ENCODE assay signal across 9 mouse cellular contexts in the genomic region with DNA sequence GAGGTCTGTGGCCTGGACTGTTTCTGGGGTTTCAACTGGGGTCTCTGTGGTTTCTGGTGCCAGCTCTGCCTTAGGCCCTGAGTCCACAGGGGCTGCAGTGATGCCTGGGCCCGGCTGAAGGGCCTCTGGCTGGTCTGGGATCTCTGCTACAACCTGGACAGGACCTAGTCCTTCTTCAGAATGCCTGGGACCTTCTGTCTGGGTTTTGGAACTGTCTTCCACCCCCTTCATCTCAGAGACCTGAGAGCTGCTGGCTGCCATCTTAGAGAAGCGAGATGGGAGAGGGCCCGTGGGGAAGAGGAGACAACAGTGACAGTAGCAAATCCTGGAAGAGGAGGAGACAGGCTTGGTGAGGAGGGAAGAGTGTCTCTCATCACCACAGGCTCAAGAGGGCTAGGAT. TPM values are rescaled to one million over a fixed set of nuclear protein-coding genes. Genes with fewer than 3 reads are reported as not detected.
A peak's percentile ranks its signal among the peaks of the same experiment; 100 is the strongest.
DNase-seq lines count a peak whose midpoint lies in the region; ATAC-seq and TF ChIP-seq lines count a peak whose summit lies in the region.
"Had no signal": no experiment of that assay in that cellular context is flagged by ENCODE, and none has a peak within 500 bp of the region (broad histone marks: within the 10 kb centered on the region; RNA-seq: fewer than 3 reads in every experiment).

No protein-coding gene starts in this region.

- H3K4me1 ChIP-seq in heart, embryonic 11.5 days (ENCODE audit: control insufficient read depth, insufficient read depth, low read length) = peaks cover 53% of the 10 kb centered on the region
- peaks cover 93% of the 10 kb centered on the region for H3K4me1 ChIP-seq in hindbrain, embryonic 10.5 days (replicated peaks)
- peaks cover 88% of the 10 kb centered on the region for H3K4me1 ChIP-seq in midbrain, embryonic 13.5 days (replicated peaks)
- H3K4me1 ChIP-seq in thymus, adult 2 months (replicated peaks; ENCODE audit: control insufficient read depth, insufficient read depth, low read length) = peaks cover 78% of the 10 kb centered on the region

- no peak for ATAC-seq in heart, embryonic 11.5 days (replicated peaks; ENCODE audit: insufficient number of reproducible peaks, low FRiP score, low TSS enrichment)
- no peak for ATAC-seq in midbrain, embryonic 13.5 days

- intact Hi-C loops in heart, postnatal 36 days (cut with DNase I) = loop anchor here (10.0 kb wide), 1 partner anchor 455 kb away; a partner anchor contains a TSS

- no peak for TF ChIP-seq CTCF in thymus, adult 2 months (IDR thresholded peaks at IDR 0.05; ENCODE audit: borderline replicate concordance, control insufficient read depth, extremely low read depth, insufficient read depth, low read length, poor library complexity)

- no peak overlapping the region for H3K27ac ChIP-seq in heart, embryonic 11.5 days (ENCODE audit: low read depth, low read length)
- peak overlapping the region; percentile 86 for H3K27ac ChIP-seq in hindbrain, embryonic 10.5 days
- peak overlapping the region; percentile 100; the same call in 1 of the 2 replicates for H3K27ac ChIP-seq in midbrain, embryonic 13.5 days
- no peak overlapping the region for H3K27ac ChIP-seq in thymus, adult 2 months (ENCODE audit: control insufficient read depth, insufficient read depth, low read length)

- no peaks in the 10 kb centered on the region for H3K9me3 ChIP-seq in heart, embryonic 11.5 days (replicated peaks; ENCODE audit: control insufficient read depth, low read length)
- no peaks in the 10 kb centered on the region for H3K9me3 ChIP-seq in hindbrain, embryonic 10.5 days
- no peaks in the 10 kb centered on the region for H3K9me3 ChIP-seq in midbrain, embryonic 13.5 days

- 68% methylated on average over 3 of the region's 3 CpGs for WGBS in heart, embryonic 11.5 days (ENCODE audit: insufficient replicate concordance)
- WGBS in hindbrain, embryonic 10.5 days = 62% methylated on average over 3 of the region's 3 CpGs
- WGBS in midbrain, embryonic 13.5 days = 60% methylated on average over 3 of the region's 3 CpGs
- 80% methylated on average over 3 of the region's 3 CpGs for WGBS in thymus, adult 2 months

- no peak for DNase-seq in heart, postnatal 36 days
- peak; percentile 48 to 49 for DNase-seq in cerebellum, postnatal 14 days
- no peak for DNase-seq in hindbrain, embryonic 10.5 days (ENCODE audit: low spot score)
- DNase-seq in ovary, postnatal 36 days (ENCODE audit: low spot score) = no peak
- no peak for DNase-seq in thymus, postnatal 36 days
- no peak for DNase-seq in thymus, adult 2 months

- H3K4me3 ChIP-seq in heart, embryonic 11.5 days (ENCODE audit: low read depth, low read length) = peak overlapping the region; percentile 45; the same call in 1 of the 2 replicates
- peak overlapping the region; percentile 90 for H3K4me3 ChIP-seq in hindbrain, embryonic 10.5 days
- H3K4me3 ChIP-seq in midbrain, embryonic 13.5 days (replicated peaks) = peak overlapping the region; percentile 56
- no peak overlapping the region for H3K4me3 ChIP-seq in thymus, adult 2 months (ENCODE audit: control insufficient read depth, insufficient read depth, low read length)

- H3K9ac ChIP-seq in heart, embryonic 11.5 days (ENCODE audit: low read depth, low read length) = peak overlapping the region; percentile 72; the same call in 1 of the 2 replicates
- H3K9ac ChIP-seq in midbrain, embryonic 13.5 days (replicated peaks) = peak overlapping the region; percentile 84

- no peaks in the 10 kb centered on the region for H3K27me3 ChIP-seq in heart, embryonic 11.5 days (ENCODE audit: control insufficient read depth, insufficient read depth, low read length)
- H3K27me3 ChIP-seq in hindbrain, embryonic 10.5 days (ENCODE audit: insufficient read depth, poor library complexity, severe bottlenecking) = no peaks in the 10 kb centered on the region
- H3K27me3 ChIP-seq in midbrain, embryonic 13.5 days = no peaks in the 10 kb centered on the region
- no peaks in the 10 kb centered on the region for H3K27me3 ChIP-seq in thymus, adult 2 months (ENCODE audit: control insufficient read depth, insufficient read depth, low read length)

- peak overlapping the region; percentile 77 for H3K4me2 ChIP-seq in heart, embryonic 11.5 days
- peak overlapping the region; percentile 85 for H3K4me2 ChIP-seq in midbrain, embryonic 13.5 days (replicated peaks)

- H3K36me3 ChIP-seq in heart, embryonic 11.5 days (ENCODE audit: control insufficient read depth, insufficient read depth, low read length) = peaks cover 19% of the 10 kb centered on the region
- peaks cover 47% of the 10 kb centered on the region for H3K36me3 ChIP-seq in hindbrain, embryonic 10.5 days
- peaks cover 34% of the 10 kb centered on the region for H3K36me3 ChIP-seq in midbrain, embryonic 13.5 days
- H3K36me3 ChIP-seq in thymus, adult 2 months (ENCODE audit: control insufficient read depth, insufficient read depth, low read length) = peaks cover 7% of the 10 kb centered on the region; the same call in 1 of the 2 replicates

- no peak for TF ChIP-seq POLR2A in thymus, adult 2 months (IDR thresholded peaks at IDR 0.05; ENCODE audit: control insufficient read depth, extremely low read depth, insufficient read depth, low read length, poor library complexity)

RNA-seq across cellular contexts. Expression of a gene that starts 0.9 kb away (rescaled TPM):
- polyA plus RNA-seq in heart, embryonic 11.5 days (2014; fragmentation: Nextera tagmentation; extraction: Ambion mirVana) = 36.6 and 40.9 TPM in 2 replicates
- 10 to 100 TPM; 25.2 to 28.6 TPM for total RNA-seq in heart, postnatal 36 days (2021)
- 17.6 and 75.1 TPM in 2 replicates for polyA plus RNA-seq in hindbrain, embryonic 10.5 days (2016; fragmentation: Nextera tagmentation; extraction: Ambion mirVana)
- 72.0 and 73.9 TPM in 2 replicates for polyA plus RNA-seq in midbrain, embryonic 13.5 days (2015; fragmentation: Nextera tagmentation; extraction: Ambion mirVana)
- polyA plus RNA-seq in thymus, adult 2 months (2012; rRNA removed) = 103 and 113 TPM in 2 replicates

RNA-seq across cellular contexts. Expression of a gene that starts 1.0 kb away (rescaled TPM):
- 4.5 and 5.0 TPM in 2 replicates for polyA plus RNA-seq in heart, embryonic 11.5 days (2014; fragmentation: Nextera tagmentation; extraction: Ambion mirVana)
- 1 to 10 TPM in 1 of 2 experiments, under 1 TPM in 1; 0.57 to 1.2 TPM for total RNA-seq in heart, postnatal 36 days (2021)
- 3.3 and 4.4 TPM in 2 replicates for polyA plus RNA-seq in hindbrain, embryonic 10.5 days (2016; fragmentation: Nextera tagmentation; extraction: Ambion mirVana)
- 10.8 and 11.9 TPM in 2 replicates for polyA plus RNA-seq in midbrain, embryonic 13.5 days (2015; fragmentation: Nextera tagmentation; extraction: Ambion mirVana)
- polyA plus RNA-seq in thymus, adult 2 months (2012; rRNA removed) = 49.7 and 53.1 TPM in 2 replicates

RNA-seq across cellular contexts. Expression of a gene that starts 2.9 kb away (rescaled TPM):
- polyA plus RNA-seq in heart, embryonic 11.5 days (2014; fragmentation: Nextera tagmentation; extraction: Ambion mirVana) = 50.9 and 53.2 TPM in 2 replicates
- total RNA-seq in heart, postnatal 36 days (2021) = 10 to 100 TPM in 1 of 2 experiments, not detected in 1; 11.8 TPM
- polyA plus RNA-seq in hindbrain, embryonic 10.5 days (2016; fragmentation: Nextera tagmentation; extraction: Ambion mirVana) = 84.3 and 130 TPM in 2 replicates
- polyA plus RNA-seq in midbrain, embryonic 13.5 days (2015; fragmentation: Nextera tagmentation; extraction: Ambion mirVana) = 39.8 and 40.8 TPM in 2 replicates
- 11.9 and 12.7 TPM in 2 replicates for polyA plus RNA-seq in thymus, adult 2 months (2012; rRNA removed)

RNA-seq across cellular contexts. Expression of a gene that starts 3.7 kb away (rescaled TPM):
- polyA plus RNA-seq in heart, embryonic 11.5 days (2014; fragmentation: Nextera tagmentation; extraction: Ambion mirVana) = not detected in 2 replicates
- total RNA-seq in heart, postnatal 36 days (2021) = not detected
- 0.25 and 0.55 TPM in 2 replicates for polyA plus RNA-seq in hindbrain, embryonic 10.5 days (2016; fragmentation: Nextera tagmentation; extraction: Ambion mirVana)
- polyA plus RNA-seq in midbrain, embryonic 13.5 days (2015; fragmentation: Nextera tagmentation; extraction: Ambion mirVana) = 0.30 TPM in 1 of 2 replicates, not detected in the other
- 5.4 and 6.2 TPM in 2 replicates for polyA plus RNA-seq in thymus, adult 2 months (2012; rRNA removed)
- polyA plus RNA-seq: liver, embryonic 16.5 days had no signal

RNA-seq across cellular contexts. Expression of a gene that starts 5.6 kb away (rescaled TPM):
- polyA plus RNA-seq in heart, embryonic 11.5 days (2014; fragmentation: Nextera tagmentation; extraction: Ambion mirVana) = 8.2 and 8.5 TPM in 2 replicates
- 10 to 100 TPM; 53.5 to 57.7 TPM for total RNA-seq in heart, postnatal 36 days (2021)
- 5.0 and 6.1 TPM in 2 replicates for polyA plus RNA-seq in hindbrain, embryonic 10.5 days (2016; fragmentation: Nextera tagmentation; extraction: Ambion mirVana)
- 3.0 and 3.7 TPM in 2 replicates for polyA plus RNA-seq in midbrain, embryonic 13.5 days (2015; fragmentation: Nextera tagmentation; extraction: Ambion mirVana)
- polyA plus RNA-seq in thymus, adult 2 months (2012; rRNA removed) = 42.5 and 64.9 TPM in 2 replicates

Comparison
In these comparisons a context has a peak if more than half of its experiments do, and no peak if none do; other contexts are left out.
1. H3K27ac ChIP-seq: peak in hindbrain, embryonic 10.5 days (single experiment) and midbrain, embryonic 13.5 days (single experiment); none in heart, embryonic 11.5 days (single experiment) and thymus, adult 2 months (single experiment).
2. DNase-seq: peak in cerebellum, postnatal 14 days (2 of 2); none in heart, postnatal 36 days (0 of 2), hindbrain, embryonic 10.5 days (single experiment), ovary, postnatal 36 days (single experiment), thymus, postnatal 36 days (0 of 2) and thymus, adult 2 months (single experiment).